Mouse (Mus musculus) erythroblast, embryonic 14.5 days (primary cell): Measurements from ENCODE around the gene Lancl3. TPM values are rescaled to one million over a fixed set of nuclear protein-coding genes. Genes with fewer than 3 reads are reported as not detected.
"Not testable (repeated sequence)": the region's sequence is repeated elsewhere in the genome, so short reads cannot be mapped to it uniquely, and the experiment has no call there.

ENCODE experiments used
- H3K27me3 ChIP-seq: 2 replicates; pipeline ENCODE4 v1.6.1; 2012; ENCODE audit warnings: inconsistent platforms; ENCODE audit not compliant: control insufficient read depth
- H3K36me3 ChIP-seq: 2 replicates; pipeline ENCODE4 v1.6.1; 2012; ENCODE audit warnings: mild to moderate bottlenecking, inconsistent platforms; ENCODE audit not compliant: control insufficient read depth
- H3K4me1 ChIP-seq: 2 replicates; pipeline ENCODE4 v1.6.1; 2012; ENCODE audit warnings: inconsistent platforms; ENCODE audit not compliant: control insufficient read depth
- H3K4me3 ChIP-seq: replicated peaks from 2 replicates; pipeline ENCODE3; 2012; ENCODE audit warnings: moderate library complexity, mild to moderate bottlenecking, inconsistent platforms
- H3K9me3 ChIP-seq: 2 replicates; pipeline ENCODE4 v1.6.1; 2012; ENCODE audit warnings: low read length, inconsistent platforms, mixed read lengths; ENCODE audit not compliant: control insufficient read depth
- GATA1 ChIP-seq: IDR thresholded peaks from 2 replicates; pipeline ENCODE4 v1.6.1; 2012; ENCODE audit warnings: low read length, inconsistent platforms, mixed read lengths
- TAL1 ChIP-seq: IDR thresholded peaks from 3 replicates; pipeline ENCODE4 v1.6.1; 2012; ENCODE audit warnings: low read length, inconsistent platforms, mixed read lengths
- polyA plus RNA-seq: library from polyadenylated mRNA; stranded (reverse); fragments of >175 nt; gene quantifications from 2 replicates; pipeline ENCODE4 v1.2.3, GENCODE M21; 2012

The Lancl3 gene
- polyA plus RNA-seq, 1 experiment = not detected

DNA sequence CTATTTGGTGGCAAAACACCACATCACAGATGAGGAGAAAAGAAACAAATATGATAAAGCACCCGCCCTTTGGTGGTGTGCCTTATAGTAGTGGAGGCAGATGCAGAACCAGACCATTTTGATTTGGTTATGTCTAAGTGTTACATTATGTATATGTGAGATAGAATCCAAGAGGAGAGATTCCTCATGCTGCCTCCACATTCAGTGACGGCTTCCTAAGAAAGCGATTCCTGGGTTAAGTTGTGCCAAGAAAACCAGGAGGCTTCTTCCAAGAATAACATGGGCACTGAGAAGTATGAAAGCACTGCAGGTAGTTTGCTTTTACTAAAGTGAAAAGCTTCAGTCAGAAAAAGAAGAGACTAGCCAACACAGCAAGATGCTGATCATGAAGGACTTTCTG lies 55.2 kb downstream of the Lancl3 start:
- Histone ChIP-seq H3K4me1 (peaks cover 63% of the 10 kb centered on the region), H3K27me3 (no peaks in the 10 kb centered on the region), H3K9me3 (no peaks in the 10 kb centered on the region), H3K4me3 (peak overlapping the region; percentile 67), H3K36me3 (peaks cover 48% of the 10 kb centered on the region)
- TF ChIP-seq TAL1 (no peak), GATA1 (no peak)

- TF ChIP-seq TAL1 (peak; percentile 58), GATA1 (peak; percentile 56)
- Histone ChIP-seq H3K4me3 (peak within 1 kb of the TSS; percentile 67), H3K27me3 (no peaks in the 10 kb centered on the region), H3K36me3 (peaks cover 32% of the 10 kb centered on the region), H3K4me1 (peaks cover 64% of the 10 kb centered on the region), H3K9me3 (no peaks in the 10 kb centered on the region)
Observed at GRCm38 (mm10) chrX:9256766-9257165, 57.1 kb downstream of the Lancl3 start, which contains the start of gene Gm14862. Gene Gm14862 (minus strand): TSS chrX:9256899.

GRCm38 (mm10) chrX:9257831-9258230 lies 58.1 kb downstream of the Lancl3 start:
- TF ChIP-seq GATA1 = no peak
- TF ChIP-seq TAL1 = no peak
- peak overlapping the region; percentile 8 for H3K4me3 ChIP-seq
- H3K9me3 ChIP-seq = no peaks in the 10 kb centered on the region
- H3K36me3 ChIP-seq = peaks cover 22% of the 10 kb centered on the region
- peaks cover 61% of the 10 kb centered on the region for H3K4me1 ChIP-seq
- no peaks in the 10 kb centered on the region for H3K27me3 ChIP-seq

- TF ChIP-seq TAL1 = no peak
- no peak for TF ChIP-seq GATA1
- peaks cover 49% of the 10 kb centered on the region for H3K4me1 ChIP-seq
- no peaks in the 10 kb centered on the region for H3K27me3 ChIP-seq
Observed at GRCm38 (mm10) chrX:9259267-9259666, 59.6 kb downstream of the Lancl3 start.

GRCm38 (mm10) chrX:9271112-9271511 lies 71.4 kb downstream of the Lancl3 start:
- no peak overlapping the region for H3K4me3 ChIP-seq
- no peak for TF ChIP-seq TAL1
- TF ChIP-seq GATA1 = no peak

More at GRCm38 (mm10) chrX:9259267-9259666, 59.6 kb downstream of the Lancl3 start:
- Histone ChIP-seq H3K4me3 (no peak overlapping the region), H3K9me3 (no peaks in the 10 kb centered on the region), H3K36me3 (peaks cover 10% of the 10 kb centered on the region)

GRCm38 (mm10) chrX:9271947-9272459 lies 72.3 kb downstream of the Lancl3 start:
- H3K36me3 ChIP-seq = peaks cover 32% of the 10 kb centered on the region
- peak overlapping the region; percentile 95 for H3K4me3 ChIP-seq
- TF ChIP-seq TAL1 (no peak), GATA1 (no peak)
- H3K27me3 ChIP-seq = peaks cover 6% of the 10 kb centered on the region
- peaks cover 8% of the 10 kb centered on the region for H3K9me3 ChIP-seq
- peaks cover 31% of the 10 kb centered on the region for H3K4me1 ChIP-seq

More at GRCm38 (mm10) chrX:9271112-9271511, 71.4 kb downstream of the Lancl3 start:
- peaks cover 8% of the 10 kb centered on the region for H3K9me3 ChIP-seq
- peaks cover 6% of the 10 kb centered on the region for H3K27me3 ChIP-seq
- H3K36me3 ChIP-seq = peaks cover 24% of the 10 kb centered on the region
- peaks cover 27% of the 10 kb centered on the region for H3K4me1 ChIP-seq

- peaks cover 6% of the 10 kb centered on the region for H3K27me3 ChIP-seq
- TF ChIP-seq TAL1 (no peak), GATA1 (no peak)
- peaks cover 8% of the 10 kb centered on the region for H3K9me3 ChIP-seq
- H3K36me3 ChIP-seq = peaks cover 33% of the 10 kb centered on the region
- peak within 1 kb of the TSS; percentile 95 for H3K4me3 ChIP-seq
- peaks cover 33% of the 10 kb centered on the region for H3K4me1 ChIP-seq
Observed at GRCm38 (mm10) chrX:9272460-9273361, 73.0 kb downstream of the Lancl3 start, which contains the start of gene Xk. Gene Xk (plus strand): TSS chrX:9272756.

DNA sequence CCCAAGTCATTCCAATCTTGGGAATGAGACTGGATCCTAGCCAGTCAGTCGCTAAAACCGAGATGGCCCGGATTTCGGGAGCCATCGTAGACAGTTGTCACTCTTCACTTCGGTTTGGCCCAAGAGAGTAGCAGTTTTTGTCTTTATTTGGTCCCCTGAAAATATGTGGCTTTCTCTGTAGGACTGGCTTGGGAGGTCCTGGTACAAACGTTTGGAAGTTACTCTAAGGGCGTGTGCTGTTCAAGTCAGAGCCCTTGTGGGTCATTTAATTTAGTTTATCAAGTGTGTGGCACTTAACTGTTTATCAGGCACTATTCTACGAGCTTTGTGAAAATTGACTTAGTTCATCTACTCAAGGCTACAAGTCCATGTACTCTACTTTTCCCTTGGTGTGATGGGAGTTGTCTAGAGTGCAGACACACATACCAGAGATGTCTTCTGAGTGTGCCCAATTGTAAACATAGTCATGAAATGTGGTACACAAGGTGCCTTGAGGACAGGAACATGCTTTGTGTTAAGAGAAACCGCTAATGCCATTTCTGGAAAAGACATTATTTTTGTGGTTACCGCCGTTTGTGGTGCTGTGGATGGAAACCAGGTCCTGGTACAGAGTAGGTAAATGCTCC lies 73.8 kb downstream of the Lancl3 start:
- no peak for TF ChIP-seq GATA1
- TF ChIP-seq TAL1 = no peak
- peak overlapping the region; percentile 95 for H3K4me3 ChIP-seq

DNA sequence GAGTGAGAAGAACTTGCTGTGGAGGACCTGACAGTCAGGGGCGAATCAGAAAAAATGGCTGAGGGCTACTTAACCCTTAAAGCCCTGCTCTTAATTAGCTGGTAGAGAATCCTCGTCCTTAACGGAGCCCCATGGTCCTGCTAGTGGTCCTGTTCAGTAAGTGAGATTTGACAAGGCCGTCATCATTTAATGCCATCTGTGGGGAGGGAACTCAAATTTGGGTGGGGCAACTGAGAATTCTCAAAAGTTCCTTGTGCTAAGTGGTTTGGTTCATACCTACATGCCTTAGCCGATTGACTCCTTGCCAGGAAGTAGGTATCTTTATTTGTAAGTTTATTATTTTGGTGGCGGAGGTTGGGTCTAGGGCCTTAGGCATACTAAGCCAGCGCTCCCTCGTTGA lies 74.6 kb downstream of the Lancl3 start:
- Histone ChIP-seq H3K4me1 (peaks cover 31% of the 10 kb centered on the region), H3K4me3 (peak overlapping the region; percentile 95), H3K36me3 (peaks cover 33% of the 10 kb centered on the region), H3K9me3 (peaks cover 8% of the 10 kb centered on the region), H3K27me3 (peaks cover 6% of the 10 kb centered on the region)
- no peak for TF ChIP-seq GATA1
- TF ChIP-seq TAL1 = no peak

More for the DNA sequence above, 73.8 kb downstream of the Lancl3 start:
- Histone ChIP-seq H3K36me3 (peaks cover 33% of the 10 kb centered on the region), H3K9me3 (peaks cover 8% of the 10 kb centered on the region), H3K4me1 (peaks cover 31% of the 10 kb centered on the region), H3K27me3 (peaks cover 6% of the 10 kb centered on the region)

DNA sequence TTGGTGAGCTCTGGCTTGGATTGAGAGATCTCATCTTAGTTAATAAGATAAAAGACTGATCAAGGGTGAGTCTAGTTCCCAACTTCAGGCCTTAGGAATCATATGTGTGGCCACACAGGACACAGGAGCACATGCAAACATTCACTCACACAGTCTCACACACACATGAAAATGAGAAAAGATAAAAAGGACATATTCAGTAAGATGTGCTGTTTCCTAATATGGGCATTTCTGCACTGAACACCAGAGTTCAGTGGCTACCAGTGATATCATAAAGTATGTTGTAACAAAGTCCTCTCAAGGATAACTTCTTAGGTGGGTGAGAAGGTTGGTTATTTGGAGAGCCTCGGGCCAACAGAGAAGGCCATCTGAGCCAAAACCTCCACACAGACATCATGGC lies 83.8 kb downstream of the Lancl3 start, which contains the start of gene H2al1m:
H2al1m (plus strand) TSS at position 301 of the 400 bp plus-strand sequence.
- Histone ChIP-seq H3K36me3 (peaks cover 55% of the 10 kb centered on the region), H3K4me1 (peaks cover 12% of the 10 kb centered on the region)
- not testable (repeated sequence) for H3K4me3 ChIP-seq, H3K9me3 ChIP-seq, H3K27me3 ChIP-seq

- Histone ChIP-seq H3K36me3 (peaks cover 30% of the 10 kb centered on the region), H3K4me1 (peaks cover 40% of the 10 kb centered on the region)
- H3K4me3 ChIP-seq, H3K9me3 ChIP-seq, H3K27me3 ChIP-seq: not testable (repeated sequence)
Observed at GRCm38 (mm10) chrX:9293140-9293829, 93.6 kb downstream of the Lancl3 start.
